Mouse (Mus musculus) urinary bladder, postnatal 36 days (tissue): ENCODE data around the gene Micu1.
A peak's percentile ranks its signal among the peaks of the same experiment; 100 is the strongest.

Experiments used
- DNase-seq, 2 experiments: peaks; one replicate each; pipeline ENCODE4 v3.0.0; 2022; ENCODE audit warnings: low spot score in 2 of 2, mixed read lengths in 1 of 2

The Micu1 gene

GRCm38 (mm10) chr10:59884327-59885173, 182.3 kb downstream of the Micu1 start:
- DNase-seq, result peak in 1 of 2 experiments; percentile 64

GRCm38 (mm10) chr10:59885174-59886080, 183.2 kb downstream of the Micu1 start:
- DNase-seq, result no peak

- DNase-seq, result no peak
Observed at GRCm38 (mm10) chr10:59886081-59886466, 183.8 kb downstream of the Micu1 start.

- no peak for DNase-seq
Observed at GRCm38 (mm10) chr10:59887432-59887831, 185.2 kb downstream of the Micu1 start.

- DNase-seq, result no peak
Observed at GRCm38 (mm10) chr10:59889339-59889738, 187.1 kb downstream of the Micu1 start.

- DNase-seq, result no peak
Observed at GRCm38 (mm10) chr10:59889953-59890751, 187.9 kb downstream of the Micu1 start.

GRCm38 (mm10) chr10:59892977-59893376, 190.7 kb downstream of the Micu1 start:
- no peak for DNase-seq

- DNase-seq, result peak; percentile 76 to 84
Observed at GRCm38 (mm10) chr10:59894251-59895160, 192.2 kb downstream of the Micu1 start.

- DNase-seq, result no peak
Observed at GRCm38 (mm10) chr10:59895460-59896186, 193.3 kb downstream of the Micu1 start.

- DNase-seq, result no peak
Observed at GRCm38 (mm10) chr10:59896211-59896610, 193.9 kb downstream of the Micu1 start.

- DNase-seq, result no peak
Observed at GRCm38 (mm10) chr10:59896911-59897331, 194.6 kb downstream of the Micu1 start.

GRCm38 (mm10) chr10:59897511-59897910, 195.2 kb downstream of the Micu1 start:
- no peak for DNase-seq

- DNase-seq, result no peak
Observed at GRCm38 (mm10) chr10:59898180-59898778, 196.0 kb downstream of the Micu1 start.

GRCm38 (mm10) chr10:59898935-59899334, 196.7 kb downstream of the Micu1 start:
- no peak for DNase-seq

- DNase-seq, result peak; percentile 77 to 90
Observed at GRCm38 (mm10) chr10:59899341-59900173, 197.3 kb downstream of the Micu1 start.

GRCm38 (mm10) chr10:59900174-59900435, 197.8 kb downstream of the Micu1 start:
- no peak for DNase-seq

GRCm38 (mm10) chr10:59900939-59901338, 198.7 kb downstream of the Micu1 start:
- DNase-seq, result no peak

GRCm38 (mm10) chr10:59901463-59901862, 199.2 kb downstream of the Micu1 start:
- no peak for DNase-seq
